Mouse (Mus musculus) heart, embryonic 10.5 days (tissue): ENCODE measurements around the gene Nbeal2. TPM values are rescaled to one million over a fixed set of nuclear protein-coding genes. Genes with fewer than 3 reads are reported as not detected.
A peak's percentile ranks its signal among the peaks of the same experiment; 100 is the strongest.
"Not testable (repeated sequence)": the region's sequence is repeated elsewhere in the genome, so short reads cannot be mapped to it uniquely, and the experiment has no call there.

Experiments
- DNase-seq: peaks from one replicate; pipeline ENCODE4 v3.0.0-alpha.2; 2017; ENCODE audit warnings: low spot score
- H3K27ac ChIP-seq: fragments of 300-500 bp; sonication (generic); 2 replicates; pipeline ENCODE4 v1.5.1; 2016; ENCODE audit warnings: mild to moderate bottlenecking
- H3K27me3 ChIP-seq: fragments of 300-500 bp; sonication (generic); 2 replicates; pipeline ENCODE4 v1.6.1; 2016; ENCODE audit warnings: mild to moderate bottlenecking; ENCODE audit not compliant: poor library complexity, insufficient read depth, severe bottlenecking
- H3K36me3 ChIP-seq: fragments of 300-500 bp; sonication (generic); 2 replicates; pipeline ENCODE4 v1.6.1; 2016; ENCODE audit warnings: mild to moderate bottlenecking, moderate library complexity
- H3K4me1 ChIP-seq: fragments of 300-500 bp; sonication (generic); 2 replicates; pipeline ENCODE4 v1.6.1; 2016; ENCODE audit warnings: mild to moderate bottlenecking
- H3K4me3 ChIP-seq: fragments of 300-500 bp; sonication (generic); 2 replicates; pipeline ENCODE4 v1.5.1; 2016; ENCODE audit warnings: mild to moderate bottlenecking, moderate library complexity
- H3K9me3 ChIP-seq: fragments of 300-500 bp; sonication (generic); 2 replicates; pipeline ENCODE4 v1.6.1; 2016; ENCODE audit warnings: mild to moderate bottlenecking, moderate library complexity
- WGBS: fragments of 180-500 bp; shearing (Covaris S2); methylation state at CpG from one replicate; pipeline ENCODE4 v1.1.7; 2016; 5-methylcytosine and 5-hydroxymethylcytosine counted together
- polyA plus RNA-seq: library from polyadenylated mRNA; unstranded; fragments of >200 nt; fragmentation: Nextera tagmentation; extraction: Ambion mirVana; gene quantifications from 2 replicates; pipeline ENCODE4 v1.2.1, GENCODE M21; 2016

Nbeal2 gene
- polyA plus RNA-seq, 1 experiment from 2014 or later = 3.1 TPM

DNA sequence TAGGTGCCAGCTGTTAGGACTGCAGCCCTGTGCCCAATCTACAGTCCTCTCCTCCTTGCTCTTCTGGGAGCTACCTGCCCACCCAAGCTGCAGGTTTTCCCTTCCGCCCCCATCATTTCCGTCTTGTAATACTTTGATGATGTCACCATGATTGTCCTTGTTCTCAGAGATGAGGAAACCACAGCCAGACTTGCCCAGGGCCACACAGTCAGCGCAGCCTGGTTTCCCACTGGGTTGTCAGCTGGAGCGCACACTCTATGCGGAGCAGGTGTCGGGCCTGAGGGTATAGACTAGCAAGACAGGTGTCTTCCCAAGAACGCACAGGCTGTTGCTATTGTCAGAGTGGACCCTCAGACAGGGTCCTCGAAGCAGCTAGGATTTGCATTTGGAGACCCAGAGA is 31.2 kb upstream of the Nbeal2 start:
- peak overlapping the region; percentile 81 for H3K27ac ChIP-seq
- no peaks in the 10 kb centered on the region for H3K27me3 ChIP-seq
- 90% methylated on average over 8 of the region's 8 CpGs for WGBS
- H3K36me3 ChIP-seq = 0 out of 2 replicates have a peak, but pooled peaks cover under 1% of the 10 kb centered on the region
- peaks cover 67% of the 10 kb centered on the region for H3K4me1 ChIP-seq
- DNase-seq = no peak
- no peaks in the 10 kb centered on the region for H3K9me3 ChIP-seq
- H3K4me3 ChIP-seq = no peak overlapping the region

DNA sequence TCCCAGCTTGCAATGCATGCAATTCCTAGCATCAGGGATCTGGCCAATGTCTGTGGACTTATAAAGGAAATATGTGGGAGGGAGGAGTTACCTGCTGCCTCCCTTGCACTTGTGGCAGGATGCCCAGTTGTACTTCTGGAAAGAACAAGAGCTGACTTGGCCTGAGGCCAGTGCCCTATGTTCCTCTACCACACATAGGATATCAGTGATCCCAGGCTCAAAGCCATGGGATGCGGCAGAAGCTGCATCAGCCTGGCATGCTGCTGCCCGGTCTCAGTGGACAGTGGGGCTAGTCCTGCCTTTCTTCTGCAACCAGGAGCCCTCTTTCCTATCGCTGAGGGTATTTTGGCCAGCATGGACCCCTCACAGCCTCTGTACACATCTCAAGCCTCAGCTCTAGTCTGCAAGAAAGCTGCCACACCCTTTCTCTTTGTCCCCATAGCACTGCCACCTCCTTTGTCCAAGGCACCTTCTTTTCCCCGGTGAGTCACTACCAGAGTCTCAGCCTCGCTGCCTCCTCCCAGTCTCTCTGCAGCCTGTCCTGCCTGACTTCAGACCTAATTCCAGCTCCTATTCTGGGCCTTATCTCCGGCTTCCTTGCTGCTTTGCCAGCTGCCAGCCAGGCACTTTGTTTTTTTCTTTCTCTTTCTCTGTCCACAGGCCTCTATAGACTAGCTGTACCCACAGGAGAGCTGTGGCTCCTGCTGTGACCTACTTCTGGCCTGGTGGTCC is 30.3 kb upstream of the Nbeal2 start:
- 39% methylated on average over 6 of the region's 6 CpGs for WGBS
- Histone ChIP-seq H3K27ac (peak overlapping the region; percentile 81), H3K9me3 (no peaks in the 10 kb centered on the region), H3K4me1 (peaks cover 63% of the 10 kb centered on the region), H3K36me3 (peaks cover 5% of the 10 kb centered on the region; the same call in 1 of the 2 replicates), H3K4me3 (peak overlapping the region; percentile 1; the same call in 1 of the 2 replicates), H3K27me3 (no peaks in the 10 kb centered on the region)
- DNase-seq = no peak

DNA sequence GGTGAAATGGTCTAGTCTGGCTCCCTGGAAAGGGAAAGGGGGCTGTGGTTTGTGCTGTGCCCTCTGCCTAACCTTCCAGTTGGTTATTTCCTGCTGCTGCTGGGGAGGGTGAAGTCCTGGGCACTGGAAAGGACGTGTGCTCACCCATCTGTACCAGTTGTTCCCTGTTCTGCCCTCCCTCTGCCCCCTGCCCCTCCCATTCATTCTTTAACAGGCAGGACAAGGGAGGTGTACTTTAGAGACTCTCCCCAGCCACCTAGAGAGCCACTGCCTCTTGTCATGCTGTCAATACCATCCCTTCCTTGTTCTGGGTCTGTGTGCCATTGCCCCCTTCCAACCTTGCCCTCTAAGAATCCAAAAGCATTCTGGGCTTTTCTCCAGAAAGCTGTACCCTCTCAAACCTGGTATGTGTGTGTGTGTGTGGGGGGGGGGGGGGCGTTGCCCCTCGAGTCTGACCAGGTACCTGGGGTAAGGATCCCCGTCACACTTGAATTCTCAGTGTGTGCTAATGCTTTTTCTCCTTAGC is 29.7 kb upstream of the Nbeal2 start:
- peaks cover 69% of the 10 kb centered on the region for H3K4me1 ChIP-seq
- peaks cover 5% of the 10 kb centered on the region; the same call in 1 of the 2 replicates for H3K36me3 ChIP-seq

DNA sequence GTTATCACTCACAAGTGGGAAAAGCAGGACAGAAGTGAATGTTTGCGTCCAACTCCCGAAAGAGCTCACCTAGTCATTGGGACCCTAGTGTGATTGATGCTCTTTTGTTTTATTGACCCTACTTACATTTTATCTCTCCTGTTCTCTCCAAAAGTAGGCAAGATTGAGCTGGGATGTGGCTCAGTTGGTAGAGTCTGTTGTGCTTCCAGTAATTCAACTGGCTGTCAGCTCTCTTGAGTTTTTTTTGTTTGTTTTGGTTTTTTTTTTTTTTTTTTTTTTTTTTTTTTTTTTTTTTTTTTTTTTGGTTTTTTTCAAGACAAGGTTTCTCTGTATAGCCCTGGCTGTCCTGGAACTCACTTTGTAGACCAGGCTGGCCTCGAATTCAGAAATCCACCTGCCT is 28.7 kb upstream of the Nbeal2 start:
- H3K9me3 ChIP-seq = not testable (repeated sequence)

More for the DNA sequence above, 29.7 kb upstream of the Nbeal2 start:
- Histone ChIP-seq H3K9me3 (no peaks in the 10 kb centered on the region), H3K27me3 (no peaks in the 10 kb centered on the region), H3K4me3 (no peak overlapping the region), H3K27ac (peak overlapping the region; percentile 81)
- 46% methylated on average over 4 of the region's 4 CpGs for WGBS
- DNase-seq = no peak

DNA sequence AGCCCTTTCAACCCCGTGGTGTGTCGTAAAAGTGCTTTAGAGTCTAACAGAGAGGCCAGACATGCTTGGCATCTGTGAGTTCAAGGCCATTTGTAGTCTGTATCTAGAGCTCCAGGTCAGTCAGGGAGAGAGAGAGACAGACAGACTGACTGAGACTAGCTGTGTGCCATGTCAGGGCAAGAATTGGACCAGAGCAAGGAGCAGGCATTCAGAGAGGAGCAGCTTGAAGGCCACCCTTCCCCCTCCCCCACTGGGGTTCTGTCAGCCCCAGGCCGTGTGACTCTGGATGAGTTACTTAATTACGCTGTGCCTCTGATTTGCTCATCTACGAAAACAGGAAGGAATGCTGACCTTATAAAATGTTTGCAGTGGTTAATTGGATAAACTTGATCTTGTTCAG is 28.3 kb upstream of the Nbeal2 start:
- no peak overlapping the region; the same call in 1 of the 2 replicates for H3K27ac ChIP-seq
- WGBS = 65% methylated on average over 5 of the region's 5 CpGs

More for the DNA sequence above, 28.7 kb upstream of the Nbeal2 start:
- H3K36me3 ChIP-seq, H3K27me3 ChIP-seq, H3K27ac ChIP-seq, H3K4me3 ChIP-seq, DNase-seq: not testable (repeated sequence)
- peaks cover 78% of the 10 kb centered on the region for H3K4me1 ChIP-seq
- 79% methylated on average over 3 of the region's 3 CpGs for WGBS

DNA sequence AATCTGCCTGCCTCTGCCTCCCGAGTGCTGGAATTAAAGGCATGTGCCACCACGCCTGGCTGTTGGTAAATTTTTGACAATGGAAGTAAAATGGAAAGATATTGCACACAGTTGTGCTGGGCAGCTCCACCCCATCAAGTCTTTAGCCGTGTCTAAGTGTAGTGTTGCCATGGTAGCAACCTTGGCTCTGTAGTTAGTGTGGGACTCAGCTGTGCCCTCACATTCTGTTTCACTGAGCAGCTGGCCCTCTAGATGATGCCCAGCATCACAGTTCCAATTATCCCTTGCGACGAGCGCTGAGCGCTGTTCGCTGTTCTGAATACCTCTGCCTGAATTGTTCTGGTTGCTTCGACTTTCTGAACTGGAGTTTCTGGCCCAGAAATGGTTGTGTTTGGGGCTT is 27.9 kb upstream of the Nbeal2 start:
- Histone ChIP-seq H3K4me1 (peaks cover 82% of the 10 kb centered on the region), H3K27ac (no peak overlapping the region; the same call in 1 of the 2 replicates), H3K4me3 (no peak overlapping the region), H3K36me3 (peaks cover 5% of the 10 kb centered on the region; the same call in 1 of the 2 replicates), H3K9me3 (no peaks in the 10 kb centered on the region), H3K27me3 (no peaks in the 10 kb centered on the region)
- DNase-seq = no peak
- WGBS = 80% methylated on average over 9 of the region's 9 CpGs

More for the DNA sequence above, 28.3 kb upstream of the Nbeal2 start:
- no peak for DNase-seq
- peaks cover 5% of the 10 kb centered on the region; the same call in 1 of the 2 replicates for H3K36me3 ChIP-seq
- no peaks in the 10 kb centered on the region for H3K27me3 ChIP-seq
- H3K9me3 ChIP-seq = no peaks in the 10 kb centered on the region
- peaks cover 82% of the 10 kb centered on the region for H3K4me1 ChIP-seq
- no peak overlapping the region for H3K4me3 ChIP-seq

DNA sequence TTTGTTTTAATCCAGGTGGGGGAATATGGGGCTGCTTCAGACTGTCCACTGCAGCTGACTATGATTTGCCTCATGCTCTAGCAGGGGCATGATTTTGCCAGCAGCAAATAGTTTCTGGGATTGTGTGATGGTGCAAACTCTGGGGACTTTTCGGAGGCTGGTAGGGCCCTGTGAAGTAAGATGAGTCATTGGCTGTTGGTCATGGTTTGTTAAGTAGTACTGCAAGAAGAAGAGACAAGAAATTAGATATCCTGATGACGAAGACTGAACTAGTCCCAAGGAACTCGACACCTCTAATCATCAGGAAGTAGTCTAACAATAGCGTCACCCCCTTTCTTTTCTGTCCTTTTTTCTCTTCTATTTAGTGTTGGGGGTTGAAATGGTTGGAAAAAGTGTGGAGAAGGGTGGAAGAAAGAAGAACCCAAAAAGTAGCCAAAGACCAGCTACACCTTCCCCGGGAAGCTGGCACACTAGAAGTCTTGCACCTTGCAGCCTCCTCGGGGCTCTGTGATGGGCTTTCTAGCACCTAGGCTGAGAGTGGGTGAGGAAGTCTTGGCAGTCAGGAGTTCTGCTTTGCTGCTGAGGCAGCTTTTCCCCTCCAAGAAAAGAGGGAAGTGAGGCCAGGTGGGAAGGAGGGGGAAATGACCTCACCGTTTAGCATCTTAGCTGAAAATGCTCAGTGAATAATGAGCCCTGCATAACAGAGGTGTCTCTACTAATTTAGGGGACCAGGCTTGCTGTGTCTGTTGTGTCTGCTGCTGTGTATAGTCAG is 27.0 kb upstream of the Nbeal2 start:
- Histone ChIP-seq H3K4me1 (peaks cover 82% of the 10 kb centered on the region), H3K27ac (no peak overlapping the region), H3K27me3 (no peaks in the 10 kb centered on the region), H3K36me3 (peaks cover 5% of the 10 kb centered on the region; the same call in 1 of the 2 replicates), H3K9me3 (no peaks in the 10 kb centered on the region), H3K4me3 (no peak overlapping the region)
- 70% methylated on average over 7 of the region's 7 CpGs for WGBS
- no peak for DNase-seq

DNA sequence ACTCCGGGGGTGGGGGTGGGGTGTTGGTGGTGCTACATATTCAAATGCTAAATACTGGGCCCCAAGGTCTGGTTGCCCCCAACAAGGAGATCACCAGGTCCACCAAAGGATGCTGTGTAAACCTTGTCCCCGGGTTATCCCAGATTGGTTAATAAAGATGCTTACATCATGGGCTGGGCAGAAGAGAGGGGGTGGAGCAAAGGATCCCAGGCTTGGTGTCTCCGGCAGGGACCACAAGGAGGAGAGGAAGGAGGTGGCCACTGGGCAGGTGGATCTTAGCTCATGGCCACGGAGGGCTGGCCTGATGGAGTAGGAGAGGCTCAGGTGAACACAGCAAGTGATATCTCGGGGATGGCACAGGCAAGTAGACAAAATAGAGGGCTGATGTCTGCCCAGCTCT is 24.9 kb upstream of the Nbeal2 start:
- H3K4me3 ChIP-seq = no peak overlapping the region
- peaks cover 5% of the 10 kb centered on the region; the same call in 1 of the 2 replicates for H3K36me3 ChIP-seq
- H3K9me3 ChIP-seq = no peaks in the 10 kb centered on the region
- H3K27ac ChIP-seq = no peak overlapping the region
- H3K27me3 ChIP-seq = no peaks in the 10 kb centered on the region
- DNase-seq = no peak
- 68% methylated on average over 5 of the region's 5 CpGs for WGBS
- H3K4me1 ChIP-seq = peaks cover 81% of the 10 kb centered on the region

DNA sequence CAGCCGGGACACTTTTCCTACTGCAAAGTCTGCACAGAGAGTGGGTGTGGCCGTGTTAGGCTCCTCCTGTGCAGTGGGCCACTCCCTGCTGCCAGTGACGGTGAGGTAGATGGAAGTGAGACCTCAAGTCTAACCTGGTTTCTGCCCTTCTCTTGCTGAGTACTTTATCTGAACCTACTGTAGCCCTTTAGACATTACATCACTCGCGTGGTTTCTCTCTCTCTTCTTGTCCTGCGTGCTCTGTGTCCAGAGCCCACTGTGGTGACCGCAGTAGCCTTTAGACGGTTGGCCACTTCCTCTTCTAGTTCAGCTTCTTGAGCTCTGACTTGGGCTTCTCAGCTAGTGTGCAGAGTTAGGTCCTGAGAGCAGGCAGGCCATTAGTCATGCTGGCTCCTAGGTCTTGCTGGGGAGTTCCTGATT is 22.5 kb upstream of the Nbeal2 start:
- no peak for DNase-seq
- Histone ChIP-seq H3K4me3 (no peak overlapping the region), H3K4me1 (peaks cover 86% of the 10 kb centered on the region), H3K36me3 (peaks cover 5% of the 10 kb centered on the region; the same call in 1 of the 2 replicates), H3K27ac (no peak overlapping the region), H3K9me3 (no peaks in the 10 kb centered on the region), H3K27me3 (no peaks in the 10 kb centered on the region)
- 65% methylated on average over 8 of the region's 8 CpGs for WGBS

DNA sequence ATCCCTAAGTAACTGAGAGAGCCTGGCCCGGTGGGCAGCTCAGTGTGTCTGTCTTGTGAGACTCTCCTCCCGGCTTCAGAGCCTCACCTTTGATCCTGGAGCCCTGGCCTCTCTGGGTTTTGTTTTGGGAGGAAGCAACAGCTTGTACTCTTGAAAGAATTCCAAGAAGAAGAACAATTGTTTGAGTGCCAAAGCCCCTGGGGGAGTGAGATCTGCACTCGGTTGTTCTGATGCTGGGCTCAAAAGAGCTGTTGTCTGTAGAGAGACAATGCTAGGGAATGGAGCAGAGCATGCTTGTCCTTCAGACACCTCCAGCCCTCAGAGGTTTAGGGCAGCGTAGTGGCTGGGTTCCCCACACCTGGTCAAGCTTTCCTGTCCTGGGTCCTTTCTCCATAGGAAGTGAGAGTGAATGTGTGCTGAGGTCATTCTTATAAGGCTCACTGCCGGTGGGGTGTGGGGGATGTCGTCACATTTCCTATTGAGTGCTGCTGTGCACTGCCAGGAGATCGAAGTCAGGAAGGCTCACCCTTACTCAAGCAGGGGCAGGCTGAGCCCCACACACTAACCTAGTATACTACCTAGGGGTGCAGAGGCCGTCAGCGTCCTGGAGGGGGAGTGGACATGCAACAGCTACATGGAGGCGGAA is 19.3 kb upstream of the Nbeal2 start:
- Histone ChIP-seq H3K27me3 (no peaks in the 10 kb centered on the region), H3K36me3 (no peaks in the 10 kb centered on the region), H3K4me1 (peaks cover 98% of the 10 kb centered on the region), H3K27ac (peak overlapping the region; percentile 62; the same call in 1 of the 2 replicates), H3K4me3 (no peak overlapping the region), H3K9me3 (no peaks in the 10 kb centered on the region)
- 63% methylated on average over 10 of the region's 10 CpGs for WGBS
- no peak for DNase-seq

DNA sequence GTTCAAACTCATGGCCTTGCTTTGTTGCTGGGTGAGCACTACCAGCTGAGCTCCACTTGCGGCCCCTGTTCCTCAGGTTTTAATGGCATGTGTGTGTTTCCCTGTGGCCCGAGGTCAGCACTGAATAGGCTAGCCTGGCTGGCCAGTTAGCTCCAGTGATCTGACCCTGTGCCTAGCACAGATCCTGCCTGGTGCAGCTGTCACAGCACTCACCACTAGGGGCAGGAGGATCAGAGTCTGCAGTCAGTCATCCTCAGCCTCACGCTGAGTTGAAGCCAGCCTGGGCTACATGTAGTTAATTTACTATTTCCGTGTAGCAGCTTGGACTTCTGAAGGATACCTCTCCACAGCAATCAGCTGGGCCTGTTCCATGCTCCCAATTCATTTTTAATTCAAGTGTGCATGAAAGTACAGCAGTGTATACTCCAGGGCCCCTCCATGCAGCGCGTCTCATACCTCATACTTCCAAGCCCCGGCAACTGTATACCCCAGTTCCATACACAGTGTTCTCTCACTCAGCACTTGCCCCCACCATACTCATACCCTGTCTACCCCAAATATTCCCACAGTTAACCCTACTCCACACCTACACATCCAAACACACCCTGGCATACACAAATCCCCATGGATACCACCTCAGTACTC is 18.6 kb upstream of the Nbeal2 start:
- no peak for DNase-seq
- Histone ChIP-seq H3K27ac (peak overlapping the region; percentile 62; the same call in 1 of the 2 replicates), H3K9me3 (no peaks in the 10 kb centered on the region), H3K36me3 (no peaks in the 10 kb centered on the region), H3K27me3 (no peaks in the 10 kb centered on the region), H3K4me3 (no peak overlapping the region), H3K4me1 (peaks cover 98% of the 10 kb centered on the region)
- WGBS = 66% methylated on average over 7 of the region's 7 CpGs

DNA sequence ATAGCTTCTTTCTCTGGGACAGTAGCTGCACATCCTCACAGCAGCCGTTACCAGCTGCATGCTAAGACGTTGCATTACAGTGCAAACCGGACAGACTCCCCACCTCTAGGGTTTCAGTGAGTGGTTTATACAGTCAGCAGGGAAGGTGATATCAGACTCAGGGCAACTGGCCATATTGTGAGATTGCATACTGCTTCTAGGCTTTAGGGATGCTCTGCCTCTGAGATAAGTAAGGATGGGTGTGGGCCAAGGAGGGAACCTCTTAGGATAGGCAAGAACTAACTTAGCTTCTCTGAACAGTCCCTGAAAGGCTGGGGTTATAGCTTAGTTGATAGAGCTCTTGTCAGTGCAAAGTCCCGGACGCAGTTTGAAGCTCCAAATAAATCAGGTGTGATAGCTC is 15.8 kb upstream of the Nbeal2 start:
- H3K4me1 ChIP-seq = peaks cover 94% of the 10 kb centered on the region
- no peak for DNase-seq
- no peak overlapping the region for H3K4me3 ChIP-seq
- 68% methylated on average over 5 of the region's 5 CpGs for WGBS
- no peaks in the 10 kb centered on the region for H3K36me3 ChIP-seq
- H3K9me3 ChIP-seq = no peaks in the 10 kb centered on the region
- H3K27ac ChIP-seq = 0 out of 2 replicates have a peak overlapping the region, but pooled peaks have one; percentile 2
- no peaks in the 10 kb centered on the region for H3K27me3 ChIP-seq
